Mouse (Mus musculus) urinary bladder, postnatal 4 days (tissue): Measurements from ENCODE around the gene Rptor.

Experiments used
- DNase-seq, 2 experiments: peaks; one replicate each; pipeline ENCODE4 v3.0.0; 2021 to 2022; ENCODE audit warnings: low spot score in 2 of 2

The Rptor gene

DNA sequence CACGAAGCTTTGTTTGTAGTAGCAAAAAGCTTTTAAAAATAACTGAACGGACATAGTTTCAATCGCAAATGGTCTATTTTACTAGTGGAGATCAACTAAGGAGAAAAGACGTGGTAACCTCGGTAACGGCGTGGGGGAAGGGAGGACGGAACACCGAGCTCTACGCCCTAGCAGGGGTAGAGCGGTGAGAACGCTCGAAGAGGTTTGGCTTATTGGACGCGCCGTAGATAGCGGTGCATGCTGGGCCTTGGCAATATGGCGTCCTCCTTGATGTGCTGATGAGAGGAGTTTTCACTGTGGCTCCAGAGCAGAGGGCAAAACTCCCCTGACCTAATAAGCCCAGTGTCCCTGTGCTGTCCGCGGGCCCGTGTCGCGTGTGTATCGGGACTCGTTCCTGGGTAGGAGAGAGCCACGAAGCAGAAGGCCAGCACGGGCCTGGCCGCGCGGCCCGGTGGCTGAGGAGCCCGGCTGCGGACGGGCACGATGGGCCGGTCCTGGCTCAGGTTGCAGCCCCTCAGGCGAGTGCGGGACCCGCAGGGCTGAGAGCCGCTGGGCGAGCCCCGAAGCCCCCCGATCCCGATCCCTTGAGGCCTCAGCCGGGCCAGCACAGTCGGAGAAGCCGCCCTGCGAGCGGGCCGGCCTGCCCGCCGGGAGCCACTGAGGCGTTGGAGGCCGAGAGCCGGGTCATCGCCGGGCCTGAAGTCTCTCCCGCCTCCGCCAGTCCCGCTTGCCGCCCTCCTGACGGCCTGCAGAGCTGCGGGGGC is at the start of gene Rptor:
TSS of gene Rptor (plus strand) at position 143 of the 764 bp plus-strand sequence.
- DNase-seq = peak; percentile 94 to 97

- DNase-seq = no peak
Observed at GRCm38 (mm10) chr11:119554706-119555105, 48.0 kb upstream of the Rptor start.

DNA sequence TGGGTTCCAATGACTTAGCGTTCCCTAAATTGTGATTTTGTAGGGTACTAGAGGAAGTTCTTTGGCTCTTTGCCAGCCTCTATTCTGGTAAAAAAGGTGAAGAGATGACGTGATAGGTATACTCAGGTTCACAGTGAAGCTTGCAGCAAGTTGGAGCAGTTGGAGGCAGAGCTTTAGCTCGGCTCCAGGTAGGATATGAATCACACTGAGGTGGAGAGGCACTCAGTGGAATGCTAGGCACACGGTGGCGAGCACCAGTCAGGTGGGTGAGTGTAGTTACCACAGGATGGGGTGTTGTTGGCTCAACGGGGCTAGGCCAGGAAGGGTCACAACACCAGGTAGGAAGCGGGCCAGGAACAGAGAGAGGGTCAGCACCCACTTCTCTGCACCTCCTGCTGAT is 47.5 kb upstream of the Rptor start:
- no peak for DNase-seq

- no peak for DNase-seq
Observed at GRCm38 (mm10) chr11:119557940-119558869, 44.5 kb upstream of the Rptor start.

GRCm38 (mm10) chr11:119558870-119559610 is 43.7 kb upstream of the Rptor start:
- DNase-seq = no peak

DNA sequence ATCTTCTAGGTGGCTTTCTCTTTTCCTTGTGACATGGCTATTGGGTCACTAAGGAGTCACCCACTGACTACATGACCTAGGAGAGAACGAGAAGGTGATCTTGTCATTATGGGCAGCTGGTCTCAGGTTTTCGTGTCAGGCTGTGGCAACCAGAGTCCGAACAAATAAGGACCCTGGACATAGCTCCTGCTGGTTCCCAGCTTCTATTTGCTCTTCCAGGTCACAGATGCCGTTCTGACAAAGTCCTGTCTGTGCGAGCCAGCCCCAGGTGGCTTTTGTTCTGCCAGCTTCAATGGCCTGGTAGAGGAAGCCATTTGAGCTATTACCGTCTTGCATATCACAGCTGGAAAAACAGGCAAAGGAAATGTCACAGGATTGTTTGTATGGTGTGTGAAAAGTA is 40.4 kb upstream of the Rptor start:
- DNase-seq = no peak

DNA sequence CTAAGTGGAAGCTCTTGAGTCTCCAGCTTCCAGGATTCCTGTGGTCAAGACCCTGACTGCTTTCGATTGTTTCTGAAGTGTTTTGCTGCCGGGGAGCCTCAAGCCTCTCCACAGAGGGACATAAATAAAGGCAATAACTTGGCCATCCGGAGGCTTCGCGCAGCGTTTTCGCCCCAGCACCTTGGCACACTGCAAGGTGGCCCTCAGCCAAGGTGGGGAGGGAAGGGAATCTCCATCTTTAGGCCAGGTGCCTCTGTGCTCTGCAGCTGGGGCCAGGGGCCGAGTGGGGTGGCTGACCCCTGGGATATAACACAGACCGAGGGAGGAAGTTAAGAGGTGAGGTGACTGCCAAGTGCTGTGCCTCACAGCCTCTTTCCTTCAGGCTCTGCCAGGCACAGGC is 39.5 kb upstream of the Rptor start:
- DNase-seq = no peak

GRCm38 (mm10) chr11:119564383-119564782 is 38.3 kb upstream of the Rptor start:
- DNase-seq = no peak

DNA sequence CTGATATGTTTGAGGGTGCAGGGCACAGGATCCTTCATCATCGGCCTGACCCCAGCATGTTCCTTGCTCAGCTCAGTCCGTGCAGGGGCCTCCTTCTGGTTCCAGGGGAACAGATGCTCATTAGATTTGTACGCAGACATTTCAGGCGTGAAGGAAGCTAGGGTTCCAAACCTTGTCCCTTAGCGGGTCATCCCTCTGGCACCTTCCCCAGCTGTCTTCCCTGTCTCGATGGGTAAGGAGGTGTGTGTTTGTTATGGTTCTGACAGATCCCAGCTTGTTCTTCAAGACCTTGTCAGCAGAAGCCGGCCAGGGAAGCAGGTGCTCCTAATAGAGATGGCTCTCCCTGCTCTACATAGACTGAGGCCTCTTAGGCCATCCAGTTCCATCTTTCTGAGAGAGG is 37.7 kb upstream of the Rptor start:
- DNase-seq = no peak

DNA sequence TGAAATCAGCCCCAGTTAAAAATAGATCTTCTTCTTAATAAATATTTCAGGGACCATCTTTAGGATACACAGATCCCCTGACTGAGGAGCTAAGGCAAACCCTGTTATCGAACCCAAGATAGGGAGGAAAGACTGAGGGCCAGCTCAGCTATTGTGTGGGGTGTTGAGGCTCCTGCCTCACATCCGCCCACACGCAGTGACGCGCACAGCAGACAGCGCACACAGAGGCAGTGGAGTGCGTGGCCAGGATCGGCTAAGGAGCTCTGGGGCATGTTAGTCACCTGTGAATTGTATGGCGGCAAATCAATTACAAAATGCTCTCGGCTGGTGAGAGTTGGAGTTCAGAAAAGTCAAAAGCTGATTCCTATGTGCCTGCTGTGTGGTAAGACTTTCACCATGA is 37.0 kb upstream of the Rptor start:
- DNase-seq = no peak

DNA sequence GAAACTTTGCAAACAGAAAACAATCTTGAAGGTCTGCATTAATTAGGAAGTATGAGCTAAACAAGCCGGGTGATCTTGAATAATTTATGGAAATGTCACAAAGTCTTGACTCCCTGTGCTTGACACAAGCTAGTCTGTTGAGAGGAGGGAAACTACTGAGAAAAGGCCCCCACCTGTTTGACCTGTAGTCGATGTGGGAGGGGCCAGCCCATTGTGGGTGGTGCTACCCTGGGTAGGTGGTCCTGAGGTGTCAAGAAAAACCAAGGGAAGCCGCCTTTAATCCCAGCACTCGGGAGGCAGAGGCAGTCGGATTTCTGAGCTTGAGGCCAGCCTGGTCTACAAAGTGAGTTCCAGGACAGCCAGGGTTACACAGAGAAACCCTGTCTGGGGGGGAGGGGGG is 36.5 kb upstream of the Rptor start:
- DNase-seq = no peak

DNA sequence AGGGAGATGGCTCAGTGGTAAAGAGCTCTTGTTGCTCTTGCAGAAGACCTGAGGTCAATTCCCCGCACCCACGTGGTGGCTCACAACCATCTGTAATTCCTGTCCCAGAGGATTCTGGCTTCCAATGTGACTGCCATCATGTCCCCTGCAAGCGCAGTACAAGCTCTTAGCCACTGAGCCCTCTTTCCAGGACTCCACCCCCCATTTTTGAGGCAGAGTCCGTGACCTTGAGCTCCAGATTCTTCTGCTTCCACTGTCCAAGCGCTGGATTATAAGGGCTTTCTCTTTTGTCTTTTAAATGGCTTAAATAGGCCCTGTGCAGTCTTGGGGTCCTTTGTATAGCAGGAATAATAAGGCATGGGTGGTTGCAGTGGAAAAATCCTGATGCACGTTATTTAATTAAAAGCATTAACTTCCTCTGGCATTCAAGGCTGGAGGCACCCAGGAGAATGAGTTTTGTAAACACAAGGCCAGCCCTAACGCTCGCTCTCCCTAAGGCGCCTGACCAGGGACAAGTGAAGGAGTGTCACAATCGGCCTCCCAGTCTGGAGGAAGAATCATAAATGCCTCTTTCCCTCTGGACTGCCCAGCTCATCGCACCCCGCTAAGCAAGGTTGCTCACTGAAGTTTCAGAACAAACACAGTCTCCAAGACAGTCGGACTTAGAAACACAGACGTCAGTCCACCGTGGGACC is 30.2 kb upstream of the Rptor start:
- DNase-seq = no peak

DNA sequence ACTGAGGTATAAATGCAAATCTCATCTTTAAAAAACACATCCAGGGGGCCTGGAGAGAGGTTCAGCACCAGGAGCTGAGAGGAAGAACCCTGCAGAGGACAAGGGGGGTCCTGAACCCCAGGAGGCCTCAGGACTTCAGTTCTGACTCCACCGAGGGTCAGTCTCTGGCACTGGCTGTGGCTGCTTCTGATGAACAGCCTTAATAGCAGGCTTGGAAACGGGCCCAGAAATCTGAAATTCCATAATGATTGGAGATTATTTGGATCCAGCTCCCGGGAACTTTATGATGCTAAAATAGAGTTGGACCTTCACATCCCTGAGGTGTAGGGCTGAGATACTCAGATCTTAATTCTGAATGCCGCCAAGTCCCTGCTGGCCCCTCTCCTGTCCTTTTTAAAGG is 25.9 kb upstream of the Rptor start:
- no peak for DNase-seq

DNA sequence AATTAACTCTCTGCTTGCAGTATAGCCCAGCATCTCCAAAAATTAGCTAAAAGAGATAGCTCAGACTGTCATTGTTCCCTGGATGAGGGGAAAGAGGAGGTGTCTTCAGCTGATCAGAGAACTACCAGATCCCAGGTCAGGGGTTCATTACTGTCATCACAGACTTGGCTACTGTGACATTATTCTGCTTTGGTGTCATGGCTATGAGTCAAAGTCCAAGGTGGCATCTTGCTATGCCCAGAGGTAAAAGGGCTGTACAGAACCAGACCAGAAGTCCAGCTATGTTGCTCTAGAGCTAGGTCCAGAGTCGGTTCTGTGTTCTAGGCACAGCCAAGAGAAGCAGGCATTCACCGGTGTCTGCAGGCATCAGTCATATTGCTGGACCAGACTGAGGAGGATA is 25.0 kb upstream of the Rptor start:
- DNase-seq = no peak

DNA sequence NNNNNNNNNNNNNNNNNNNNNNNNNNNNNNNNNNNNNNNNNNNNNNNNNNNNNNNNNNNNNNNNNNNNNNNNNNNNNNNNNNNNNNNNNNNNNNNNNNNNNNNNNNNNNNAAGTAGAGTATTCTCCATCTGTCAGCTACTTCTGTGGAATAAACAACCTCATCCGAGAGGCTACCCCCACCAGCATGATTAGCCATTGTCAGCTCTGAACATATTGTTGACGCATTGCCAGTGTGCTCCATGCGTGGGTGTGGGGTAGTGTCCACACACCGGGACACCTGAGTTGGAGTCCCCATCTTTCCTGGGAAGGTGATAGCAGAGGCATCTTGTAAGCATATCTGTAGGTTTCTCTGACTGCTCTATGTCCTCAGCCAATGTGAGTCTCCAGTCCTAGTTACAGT is 16.2 kb upstream of the Rptor start:
- no peak for DNase-seq

- DNase-seq = no peak
Observed at GRCm38 (mm10) chr11:119587112-119587511, 15.6 kb upstream of the Rptor start.

- DNase-seq = no peak
Observed at GRCm38 (mm10) chr11:119589242-119589641, 13.5 kb upstream of the Rptor start.

DNA sequence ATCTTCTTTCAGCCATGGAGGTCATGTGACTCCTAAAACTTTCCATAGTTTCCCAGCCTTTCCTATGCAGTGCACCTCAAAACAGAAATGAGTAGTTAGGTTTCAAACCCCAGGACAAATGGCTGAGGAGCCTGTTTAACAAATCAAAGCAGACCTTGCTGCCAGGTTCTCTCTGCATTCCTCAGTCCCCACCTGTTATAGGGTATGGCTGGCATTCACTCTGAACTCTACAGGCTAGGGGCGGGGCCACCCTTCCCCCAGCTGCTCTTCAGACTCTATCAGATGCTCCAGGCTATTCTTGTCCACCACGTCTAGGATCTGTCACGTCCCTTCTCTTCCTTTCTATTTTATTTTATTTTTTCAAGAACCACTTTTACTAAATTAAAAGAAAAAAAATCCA is 8.7 kb upstream of the Rptor start:
- no peak for DNase-seq

GRCm38 (mm10) chr11:119598856-119599255 is 3.8 kb upstream of the Rptor start:
- DNase-seq = no peak

DNA sequence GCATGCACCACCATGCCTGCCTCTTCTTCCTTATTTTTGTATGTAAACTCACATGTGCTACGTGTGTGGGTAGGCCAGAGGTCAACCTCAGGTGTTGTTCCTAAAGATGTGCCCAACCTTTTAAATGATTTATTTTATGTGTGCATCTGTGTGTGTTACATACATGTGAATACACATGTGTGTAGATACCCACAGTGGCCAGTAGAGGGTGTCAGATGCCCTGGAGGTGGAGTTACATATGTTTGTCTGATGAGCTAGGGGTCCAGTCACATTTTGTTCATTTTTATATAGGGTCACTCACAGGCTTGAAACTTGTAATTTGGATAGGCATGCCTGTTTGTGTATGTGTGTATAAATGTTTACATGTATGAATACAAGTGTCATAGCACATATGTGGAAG is 2.4 kb upstream of the Rptor start:
- DNase-seq = no peak

DNA sequence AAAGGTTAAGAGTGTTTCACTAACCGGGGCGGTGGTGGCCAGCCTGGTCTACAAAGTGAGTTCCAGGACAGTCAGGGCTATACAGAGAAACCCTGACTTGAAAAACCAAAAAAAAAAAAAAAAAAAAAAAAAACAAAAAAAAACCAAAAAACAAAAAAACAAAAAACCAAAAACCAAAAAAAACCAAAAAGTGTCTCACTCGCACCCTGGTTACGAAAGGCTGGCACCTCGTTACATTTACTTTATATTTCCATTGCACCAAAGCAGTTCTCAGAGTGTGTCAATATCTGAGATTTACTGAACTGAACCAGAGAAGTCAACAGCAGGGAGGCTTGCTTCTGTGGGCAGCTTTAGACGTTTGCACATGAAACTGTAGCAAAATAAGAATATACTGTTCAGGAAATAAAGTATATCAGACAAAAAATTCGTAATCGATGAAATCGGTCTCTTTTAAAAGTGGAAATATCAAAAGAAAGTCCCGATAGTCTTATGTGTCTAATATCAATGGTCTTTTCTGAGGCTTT is 466 bp upstream of the Rptor start:
- DNase-seq = no peak
